Mouse (Mus musculus): Measurements from ENCODE around the gene 2010003K11Rik. TPM values are rescaled to one million over a fixed set of nuclear protein-coding genes. Genes with fewer than 3 reads are reported as not detected.

Gene 2010003K11Rik
- total RNA-seq, 2 experiments from 2014 or later = not detected

DNA sequence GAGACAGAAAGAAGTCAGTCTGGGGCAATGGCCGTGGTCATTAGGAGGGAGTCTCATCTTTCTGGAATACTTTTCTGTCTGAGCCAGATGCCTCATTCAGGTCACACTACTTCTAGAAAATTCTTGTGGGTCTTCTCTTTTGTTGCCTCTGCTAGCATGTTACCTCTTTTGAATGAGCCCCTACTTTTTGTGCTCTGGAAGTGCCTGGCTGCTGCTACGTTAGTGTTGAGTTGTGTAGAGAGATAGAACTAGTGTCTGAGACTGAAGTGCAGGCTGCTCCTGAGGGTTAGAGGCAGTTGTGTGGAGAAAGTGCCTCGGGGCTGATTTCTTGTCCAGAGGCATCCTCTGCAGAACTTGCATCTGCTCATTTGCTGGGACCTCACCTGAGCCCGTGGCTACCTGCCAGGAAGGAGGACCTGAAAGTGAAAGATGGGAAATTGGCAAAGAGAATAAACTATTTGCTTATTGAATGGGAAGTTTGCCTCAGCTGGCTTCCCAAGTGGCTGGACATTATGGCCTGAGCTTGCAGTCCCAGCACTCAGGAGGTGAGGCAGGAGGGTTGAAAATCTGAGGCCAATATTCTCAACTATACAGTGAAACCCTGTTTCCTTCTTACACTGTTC is 15.0 kb upstream of the 2010003K11Rik start:
- no peak for DNase-seq (ENCODE audit: low spot score in 2 of 2)
- H3K4me3 ChIP-seq = no peak overlapping the region
- no peak overlapping the region for H3K27ac ChIP-seq
- TF ChIP-seq CTCF (conservative IDR thresholded peaks at IDR 0.05) = no peak

DNA sequence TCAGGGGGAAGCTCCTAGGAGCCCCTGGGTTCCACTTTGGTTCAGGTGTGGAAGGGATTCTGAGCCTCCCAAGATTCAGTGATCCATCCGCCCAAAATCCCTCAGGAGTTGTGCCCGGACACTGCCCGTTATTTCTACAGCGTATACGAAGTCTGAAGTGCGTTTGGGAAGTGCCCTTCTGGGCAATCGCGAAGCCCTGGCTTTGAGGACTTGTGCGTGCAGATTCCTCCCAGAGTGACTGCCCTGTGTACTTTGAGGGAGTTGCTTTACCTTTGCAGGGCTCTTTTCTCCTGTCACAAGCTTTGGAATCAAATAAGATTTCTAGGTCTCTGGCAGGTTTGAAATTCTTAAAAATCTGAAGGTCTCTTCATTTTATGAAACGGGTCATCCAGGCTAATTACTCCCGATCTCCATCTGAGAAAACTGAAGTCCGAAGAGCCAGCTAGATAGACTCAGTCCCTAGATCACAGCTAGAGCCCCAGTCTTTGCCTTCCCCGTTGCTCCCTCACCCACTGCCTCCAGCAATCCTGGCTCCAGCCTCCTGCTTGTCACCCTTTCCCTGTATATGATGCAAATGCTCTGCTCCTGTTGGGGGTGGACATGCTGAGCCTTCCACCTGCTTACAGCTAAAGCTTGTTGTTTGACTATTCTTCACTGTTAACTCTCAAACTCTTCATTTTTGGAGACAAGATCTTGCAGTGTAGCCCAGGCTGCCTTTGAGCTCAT is 12.9 kb upstream of the 2010003K11Rik start:
- DNase-seq (ENCODE audit: low spot score in 2 of 2) = no peak
- Histone ChIP-seq H3K4me3 (peak overlapping the region; percentile 92), H3K27ac (peak overlapping the region; percentile 88)
- TF ChIP-seq CTCF (conservative IDR thresholded peaks at IDR 0.05) = no peak

DNA sequence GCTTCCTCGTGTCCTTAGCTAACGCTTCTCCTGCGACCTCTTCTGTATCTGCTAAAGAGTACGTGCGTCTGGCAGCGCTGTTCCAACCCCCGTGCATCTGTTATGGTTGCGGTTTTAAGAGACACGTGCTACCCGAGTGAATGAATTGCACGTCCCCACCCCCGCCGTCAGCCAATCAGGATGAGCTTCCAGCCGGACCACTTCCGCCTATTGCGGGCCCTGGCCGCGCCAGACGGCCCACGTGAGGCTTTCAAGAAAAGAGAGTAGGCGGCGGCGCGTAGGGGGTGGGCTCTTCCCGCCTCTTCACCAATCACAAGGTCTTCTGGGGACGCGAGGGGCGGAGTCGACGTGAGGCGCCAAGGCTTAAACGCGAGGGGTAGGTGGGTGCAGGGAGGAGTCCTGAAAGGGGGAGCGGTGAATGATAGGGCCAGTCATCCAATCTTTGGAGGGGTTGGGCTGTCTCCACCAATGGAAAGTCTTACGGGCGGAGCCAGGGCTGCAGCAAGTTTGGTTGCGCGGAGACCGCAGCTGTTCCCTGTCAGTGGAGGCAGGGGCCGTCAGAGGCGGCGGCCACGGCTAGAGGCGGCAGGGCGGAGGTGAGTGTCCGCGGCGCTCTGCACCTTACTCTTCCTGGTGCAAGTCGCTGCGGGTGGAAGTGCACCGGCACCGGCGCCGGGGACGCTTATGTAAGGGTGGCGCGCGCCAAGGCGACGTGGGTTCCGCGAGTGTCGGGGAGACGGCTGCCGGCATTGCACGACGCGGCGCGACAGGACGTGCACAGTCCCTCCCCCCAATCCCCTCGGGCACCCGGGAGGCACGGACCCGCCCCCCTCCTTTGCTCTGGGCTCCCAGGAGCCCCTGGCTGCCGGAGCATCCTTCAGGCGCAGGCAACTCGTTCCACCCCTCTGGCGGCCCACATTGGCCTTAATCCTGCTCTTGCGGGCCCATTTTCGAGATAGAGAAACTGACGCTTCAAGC is 11.9 kb upstream of the 2010003K11Rik start, which contains the start of gene Pcx:
Pcx (plus strand) TSS at position 487 of the 978 bp plus-strand sequence.
- peak within 1 kb of the TSS; percentile 88 for H3K27ac ChIP-seq
- H3K4me3 ChIP-seq = peak within 1 kb of the TSS; percentile 92
- peak; percentile 99 to 100 for DNase-seq (ENCODE audit: low spot score in 2 of 2)
- TF ChIP-seq CTCF (conservative IDR thresholded peaks at IDR 0.05) = no peak; the same call in 1 of the 2 replicates

DNA sequence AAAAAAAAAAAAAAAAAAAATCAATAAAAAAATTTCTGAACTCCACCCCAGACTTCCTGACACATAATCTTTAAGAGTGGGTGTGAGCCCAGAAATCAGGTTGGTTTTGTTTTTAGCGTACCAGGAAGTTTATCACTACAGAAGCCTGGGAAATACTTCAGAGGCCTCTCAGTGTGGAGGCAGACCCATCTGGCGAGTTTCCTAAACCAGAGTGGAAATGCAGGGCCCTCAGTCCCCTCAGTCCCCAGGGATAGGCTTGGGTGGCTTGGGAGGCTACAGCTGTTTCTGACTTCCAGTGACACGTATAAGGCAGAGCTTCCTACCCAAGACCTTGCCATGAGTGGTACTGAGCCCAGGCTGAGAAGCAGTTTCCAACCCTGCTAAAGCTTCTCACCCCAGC is 9.4 kb upstream of the 2010003K11Rik start:
- no peak for DNase-seq (ENCODE audit: low spot score in 2 of 2)
- no peak for TF ChIP-seq CTCF (conservative IDR thresholded peaks at IDR 0.05)
- no peak overlapping the region for H3K27ac ChIP-seq
- no peak overlapping the region for H3K4me3 ChIP-seq

DNA sequence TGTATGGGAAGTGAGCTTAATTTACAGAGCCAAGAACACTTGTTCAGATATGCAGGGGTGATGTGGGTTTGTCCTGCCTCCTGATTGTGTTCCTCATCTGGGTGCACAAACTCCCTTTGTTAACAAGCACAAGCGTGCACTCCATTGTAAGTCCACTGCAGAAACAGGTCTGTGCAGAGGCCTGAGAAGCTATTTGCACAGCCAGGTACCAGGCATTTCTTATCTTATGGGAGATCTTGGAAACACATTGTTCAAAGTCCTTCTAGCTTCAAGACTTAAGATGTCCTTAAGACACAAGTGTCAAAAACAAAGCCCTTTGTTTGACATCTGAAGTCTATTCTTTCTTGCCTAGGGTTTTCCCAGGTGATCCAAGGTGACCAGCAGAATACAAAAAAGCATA is 6.4 kb upstream of the 2010003K11Rik start:
- Histone ChIP-seq H3K27ac (no peak overlapping the region), H3K4me3 (no peak overlapping the region)
- TF ChIP-seq CTCF (conservative IDR thresholded peaks at IDR 0.05) = no peak
- no peak for DNase-seq (ENCODE audit: low spot score in 2 of 2)

DNA sequence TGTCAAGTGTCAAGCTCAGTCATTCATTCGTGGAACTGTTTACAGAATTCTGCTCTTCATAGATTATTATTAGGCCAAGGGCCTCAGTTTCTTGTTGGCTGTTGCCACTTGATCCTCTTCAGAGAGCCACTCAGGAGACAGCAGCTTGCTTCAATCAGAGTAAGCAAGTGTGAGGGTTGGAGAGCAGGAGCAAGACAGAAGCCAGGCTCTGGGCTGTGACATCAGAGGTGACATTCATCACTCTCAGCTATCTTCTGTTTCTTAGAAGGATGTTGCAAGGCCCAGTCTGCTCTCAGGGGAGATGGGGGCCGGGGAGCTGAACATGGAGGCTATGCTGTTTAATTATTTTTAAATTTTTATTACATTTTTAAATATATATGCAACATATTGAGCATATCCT is 4.3 kb upstream of the 2010003K11Rik start:
- no peak for TF ChIP-seq CTCF (conservative IDR thresholded peaks at IDR 0.05)
- no peak overlapping the region for H3K27ac ChIP-seq
- no peak overlapping the region for H3K4me3 ChIP-seq
- DNase-seq (ENCODE audit: low spot score in 2 of 2) = no peak

DNA sequence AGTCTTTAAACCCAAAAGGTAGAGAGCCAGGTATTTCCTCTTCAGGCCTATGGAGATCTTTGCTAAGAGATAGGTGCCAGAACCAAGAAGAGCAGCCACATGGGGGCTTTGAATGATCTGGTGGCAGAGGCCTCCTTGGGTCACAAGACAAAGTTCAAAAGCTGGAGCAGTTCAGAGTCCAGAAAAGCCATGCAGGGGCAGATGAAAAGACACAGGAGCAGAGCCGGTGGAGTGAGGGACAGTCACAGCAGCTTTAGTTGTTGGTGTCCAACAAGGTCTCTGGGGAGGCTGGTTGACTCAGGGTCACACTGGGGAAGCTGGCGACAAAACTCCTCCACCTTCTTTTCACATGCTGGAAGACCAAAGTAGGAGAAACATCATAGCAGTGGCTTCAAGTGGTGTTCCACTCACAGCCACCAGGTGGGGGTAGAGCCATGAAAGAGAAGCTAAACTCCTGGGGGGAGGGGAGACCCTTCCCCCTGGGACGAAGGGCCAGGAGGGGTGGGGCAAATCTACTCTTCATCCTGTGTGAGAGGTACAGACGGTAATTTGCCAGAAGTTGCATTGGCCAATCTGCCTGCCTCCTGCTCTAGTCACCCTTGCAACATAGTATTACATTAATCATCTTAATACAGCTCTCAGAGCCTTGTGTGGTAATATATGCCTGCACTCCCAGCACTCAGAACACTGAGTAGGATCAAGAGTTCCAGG is 965 bp downstream of the 2010003K11Rik start:
- Histone ChIP-seq H3K4me3 (no peak overlapping the region), H3K27ac (no peak overlapping the region)
- peak; percentile 99 for TF ChIP-seq CTCF (conservative IDR thresholded peaks at IDR 0.05)
- DNase-seq (ENCODE audit: low spot score in 2 of 2) = peak; percentile 61 to 82

DNA sequence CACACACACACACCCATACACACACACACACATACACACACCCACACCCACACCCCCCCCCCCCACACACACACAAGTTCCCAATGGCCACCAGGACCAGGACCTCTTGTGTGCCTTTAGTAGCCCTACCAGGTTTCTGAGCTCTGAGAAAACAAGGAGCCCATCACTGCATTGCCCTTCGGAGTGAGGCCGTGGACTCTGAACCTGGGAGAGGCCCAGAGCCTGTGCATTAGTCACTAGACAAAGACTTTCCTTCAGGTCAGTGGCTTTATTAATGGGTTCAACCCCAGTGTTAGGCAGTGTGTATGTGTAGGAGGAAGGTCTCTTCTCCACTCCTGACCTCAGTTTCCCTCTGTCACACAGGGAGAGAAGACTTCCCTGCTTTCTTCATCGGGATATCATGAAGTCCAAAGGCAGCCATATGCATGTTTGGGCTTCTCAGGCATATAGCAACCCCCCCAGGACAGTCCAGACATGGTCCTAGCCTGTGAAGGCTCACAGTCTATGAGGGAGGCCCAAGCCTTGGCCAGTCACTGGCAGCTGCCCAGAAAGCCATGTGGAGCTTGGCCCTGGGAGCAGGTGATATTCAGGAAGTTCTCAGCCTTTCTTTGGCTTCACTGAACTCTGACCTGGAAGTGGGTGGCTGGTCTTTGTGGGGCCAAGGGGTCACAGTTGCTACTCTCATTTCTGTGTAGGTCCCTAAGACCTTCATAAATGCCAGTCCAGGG is 1.7 kb downstream of the 2010003K11Rik start:
- H3K27ac ChIP-seq = no peak overlapping the region
- no peak overlapping the region for H3K4me3 ChIP-seq
- TF ChIP-seq CTCF (conservative IDR thresholded peaks at IDR 0.05) = no peak
- no peak for DNase-seq (ENCODE audit: low spot score in 2 of 2)

DNA sequence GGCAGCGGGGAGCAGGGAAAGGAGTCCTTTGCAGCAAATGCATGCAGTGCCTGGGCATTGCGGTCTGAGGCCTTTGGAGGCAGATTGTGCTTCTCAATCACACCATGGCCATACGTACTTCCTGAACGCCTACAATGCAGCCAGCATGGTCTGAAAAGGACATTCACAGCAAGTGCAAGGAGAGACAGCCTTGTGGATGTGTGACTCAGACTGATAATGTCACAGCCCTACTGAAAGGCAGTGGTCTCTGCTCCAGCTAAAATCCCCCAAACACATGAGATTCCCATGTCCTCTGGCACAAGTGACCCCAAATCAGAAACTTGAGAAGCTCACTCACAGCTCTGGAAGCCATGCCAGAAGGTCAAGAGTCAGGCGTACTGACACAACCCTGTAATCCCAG is 2.6 kb downstream of the 2010003K11Rik start:
- Histone ChIP-seq H3K27ac (no peak overlapping the region), H3K4me3 (no peak overlapping the region)
- DNase-seq (ENCODE audit: low spot score in 2 of 2) = no peak
- TF ChIP-seq CTCF (conservative IDR thresholded peaks at IDR 0.05) = no peak

DNA sequence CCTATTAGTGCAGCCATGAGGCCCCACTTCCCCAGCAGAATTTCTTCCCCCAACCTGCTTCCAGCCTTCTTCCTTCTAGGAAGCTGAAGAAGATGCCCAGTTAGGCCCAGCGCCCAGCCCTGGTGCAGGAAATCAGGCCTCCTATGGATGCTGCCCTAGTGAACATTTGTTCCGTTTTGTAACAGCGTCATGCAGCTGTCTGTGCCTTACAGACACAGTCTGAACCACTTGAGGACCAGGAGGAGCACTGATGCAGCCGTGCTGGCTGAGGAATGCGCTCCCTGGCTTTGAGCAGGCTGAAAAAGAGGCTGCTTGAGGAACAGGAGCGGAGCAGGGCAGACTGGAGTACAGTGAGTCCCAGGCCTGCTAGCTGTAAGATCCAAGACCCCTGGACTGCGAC is 3.7 kb downstream of the 2010003K11Rik start:
- Histone ChIP-seq H3K4me3 (no peak overlapping the region), H3K27ac (no peak overlapping the region)
- no peak for TF ChIP-seq CTCF (conservative IDR thresholded peaks at IDR 0.05)
- DNase-seq (ENCODE audit: low spot score in 2 of 2) = no peak

DNA sequence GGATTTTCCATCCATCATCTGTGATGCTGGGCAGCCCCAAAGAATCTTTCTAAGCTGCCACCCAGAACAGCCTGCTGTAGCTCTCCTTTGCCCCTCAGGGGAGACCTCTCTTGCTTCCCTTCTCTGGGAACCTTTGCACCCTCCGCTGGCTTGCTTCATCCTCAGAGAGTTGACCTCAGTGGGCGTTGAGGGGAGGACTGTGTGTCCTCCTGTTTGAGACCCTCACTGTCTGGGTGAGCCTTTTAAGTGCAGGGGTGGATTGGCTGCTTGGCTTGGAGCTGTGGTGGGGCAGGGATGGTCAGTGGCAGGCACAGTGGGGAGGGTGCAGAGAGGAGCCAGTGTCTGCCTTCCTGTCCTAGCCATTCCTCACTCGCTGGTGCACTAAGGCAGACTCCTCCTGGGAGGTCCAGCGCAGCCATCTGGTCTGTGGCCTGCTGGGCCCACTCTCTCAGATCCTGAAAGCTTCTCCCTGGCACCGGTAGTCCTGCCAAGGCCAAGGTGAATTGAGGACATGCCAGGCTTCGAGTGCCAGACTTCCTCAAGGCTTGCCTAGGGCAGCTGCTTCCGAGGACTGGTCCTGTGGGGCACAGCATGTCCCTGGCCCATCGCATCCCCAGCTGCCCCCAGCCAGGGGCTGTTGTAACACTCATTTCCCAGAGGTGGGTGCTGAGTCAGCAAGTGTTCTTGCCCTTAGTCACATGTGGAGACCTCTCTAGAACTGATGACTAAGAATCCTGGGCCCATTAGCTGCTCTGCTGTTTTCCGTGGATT is 5.7 kb downstream of the 2010003K11Rik start:
- H3K27ac ChIP-seq = no peak overlapping the region
- H3K4me3 ChIP-seq = no peak overlapping the region
- no peak for TF ChIP-seq CTCF (conservative IDR thresholded peaks at IDR 0.05)
- no peak for DNase-seq (ENCODE audit: low spot score in 2 of 2)

Data from layer of hippocampus, adult 2 months (tissue).